17 mouse cellular contexts compared by ENCODE assay signal in genomic region chr11:119109415-119110071, GRCm38 (mm10). TPM values are rescaled to one million over a fixed set of nuclear protein-coding genes. Genes with fewer than 3 reads are reported as not detected.
DNase-seq lines count a peak whose midpoint lies in the region; ATAC-seq and TF ChIP-seq lines count a peak whose summit lies in the region.
"Had no signal": no experiment of that assay in that cellular context is flagged by ENCODE, and none has a peak within 500 bp of the region (broad histone marks: within the 10 kb centered on the region; RNA-seq: fewer than 3 reads in every experiment).

No protein-coding gene starts in this region.

- H3K27me3 ChIP-seq in intestine, embryonic 15.5 days (replicated peaks) = no peaks in the 10 kb centered on the region
- H3K27me3 ChIP-seq in intestine, postnatal 0 days (replicated peaks; ENCODE audit: control insufficient read depth, insufficient read depth, low read length) = no peaks in the 10 kb centered on the region
- H3K27me3 ChIP-seq in lung, embryonic 16.5 days (ENCODE audit: control insufficient read depth, insufficient read depth, low read depth, low read length) = no peaks in the 10 kb centered on the region; the same call in 1 of the 2 replicates
- no peaks in the 10 kb centered on the region for H3K27me3 ChIP-seq in lung, postnatal 0 days (replicated peaks; ENCODE audit: insufficient read depth, low read length)

- TF ChIP-seq EP300 in lung, postnatal 0 days (IDR thresholded peaks at IDR 0.05) = no peak

- no peak overlapping the region for H3K9ac ChIP-seq in intestine, embryonic 15.5 days
- no peak overlapping the region for H3K9ac ChIP-seq in intestine, postnatal 0 days (ENCODE audit: low read depth, low read length)
- no peak overlapping the region for H3K9ac ChIP-seq in lung, embryonic 16.5 days (ENCODE audit: low read length)
- H3K9ac ChIP-seq in lung, postnatal 0 days (replicated peaks; ENCODE audit: low read depth) = no peak overlapping the region
- H3K9ac ChIP-seq: forebrain, postnatal 0 days; heart, embryonic 15.5 days had no signal

- peaks cover 15% of the 10 kb centered on the region for H3K4me1 ChIP-seq in intestine, embryonic 15.5 days (replicated peaks)
- peaks cover 9% of the 10 kb centered on the region; the same call in 1 of the 2 replicates for H3K4me1 ChIP-seq in intestine, postnatal 0 days (replicated peaks; ENCODE audit: control insufficient read depth, insufficient read depth, low read length)
- peaks cover 17% of the 10 kb centered on the region for H3K4me1 ChIP-seq in lung, embryonic 16.5 days (replicated peaks; ENCODE audit: control insufficient read depth, insufficient read depth, low read length)
- peaks cover 10% of the 10 kb centered on the region; the same call in 1 of the 2 replicates for H3K4me1 ChIP-seq in lung, postnatal 0 days (ENCODE audit: insufficient read depth, low read depth, low read length)

- no peak overlapping the region for H3K4me3 ChIP-seq in intestine, embryonic 15.5 days (replicated peaks)
- no peak overlapping the region for H3K4me3 ChIP-seq in intestine, postnatal 0 days (ENCODE audit: low read depth, low read length)
- no peak overlapping the region for H3K4me3 ChIP-seq in lung, embryonic 16.5 days (ENCODE audit: low read length)
- no peak overlapping the region for H3K4me3 ChIP-seq in lung, postnatal 0 days (ENCODE audit: low read depth, low read length)
- H3K4me3 ChIP-seq: heart, embryonic 15.5 days; layer of hippocampus, adult 2 months; myocyte had no signal

- H3K9me3 ChIP-seq in intestine, embryonic 15.5 days = no peaks in the 10 kb centered on the region
- H3K9me3 ChIP-seq in intestine, postnatal 0 days (ENCODE audit: control insufficient read depth) = no peaks in the 10 kb centered on the region
- H3K9me3 ChIP-seq in lung, embryonic 16.5 days (ENCODE audit: control insufficient read depth, low read length) = no peaks in the 10 kb centered on the region
- H3K9me3 ChIP-seq in lung, postnatal 0 days (ENCODE audit: low read length) = no peaks in the 10 kb centered on the region
- H3K9me3 ChIP-seq: heart, embryonic 15.5 days had no signal

- no peak for ATAC-seq in intestine, embryonic 15.5 days
- ATAC-seq in intestine, postnatal 0 days = no peak
- no peak for ATAC-seq in lung, embryonic 16.5 days (ENCODE audit: low read depth)
- ATAC-seq in lung, postnatal 0 days = no peak
- ATAC-seq: forebrain, postnatal 0 days; hindbrain, postnatal 0 days had no signal

- intact Hi-C loops in gastrocnemius, postnatal 36 days (cut with DNase I) = no loop called here

- H3K36me3 ChIP-seq in intestine, embryonic 15.5 days = no peaks in the 10 kb centered on the region
- H3K36me3 ChIP-seq in intestine, postnatal 0 days (ENCODE audit: control insufficient read depth, insufficient read depth) = no peaks in the 10 kb centered on the region
- H3K36me3 ChIP-seq in lung, embryonic 16.5 days (ENCODE audit: control insufficient read depth, insufficient read depth, low read length) = no peaks in the 10 kb centered on the region
- H3K36me3 ChIP-seq in lung, postnatal 0 days (ENCODE audit: insufficient read depth, low read length) = no peaks in the 10 kb centered on the region
- H3K36me3 ChIP-seq: heart, embryonic 15.5 days had no signal

- H3K4me2 ChIP-seq in intestine, embryonic 15.5 days (replicated peaks) = no peak overlapping the region
- no peak overlapping the region for H3K4me2 ChIP-seq in intestine, postnatal 0 days (replicated peaks; ENCODE audit: low read depth)
- H3K4me2 ChIP-seq in lung, embryonic 16.5 days (ENCODE audit: low read depth, low read length) = no peak overlapping the region
- no peak overlapping the region for H3K4me2 ChIP-seq in lung, postnatal 0 days (replicated peaks; ENCODE audit: low read depth, low read length)
- H3K4me2 ChIP-seq: heart, embryonic 15.5 days had no signal

- 0 out of 2 replicates have a peak overlapping the region, but pooled peaks have one; percentile 9 for H3K27ac ChIP-seq in intestine, embryonic 15.5 days
- no peak overlapping the region for H3K27ac ChIP-seq in intestine, postnatal 0 days (ENCODE audit: low read depth, low read length)
- peak overlapping the region; percentile 32 for H3K27ac ChIP-seq in lung, embryonic 16.5 days (ENCODE audit: low read length)
- H3K27ac ChIP-seq in lung, postnatal 0 days (ENCODE audit: low read length) = no peak overlapping the region
- H3K27ac ChIP-seq: heart, embryonic 15.5 days; hindbrain, postnatal 0 days; layer of hippocampus, adult 2 months had no signal

- no peak for TF ChIP-seq CTCF in intestine, postnatal 0 days (IDR thresholded peaks at IDR 0.05; ENCODE audit: low read depth)
- TF ChIP-seq CTCF in lung, postnatal 0 days (IDR thresholded peaks at IDR 0.05) = no peak

- DNase-seq in lung, postnatal 0 days (ENCODE audit: low spot score) = no peak
- DNase-seq in kidney, postnatal 14 days = peak; percentile 72
- DNase-seq in adrenal gland, postnatal 36 days = no peak
- DNase-seq in gastrocnemius, postnatal 36 days = no peak
- no peak for DNase-seq in layer of hippocampus, postnatal 36 days
- DNase-seq: forebrain, postnatal 0 days; heart, adult 18-20 months; left cerebral cortex, postnatal 4 days; lung, adult 18-20 months; midbrain, embryonic 14.5 days had no signal

- WGBS in intestine, embryonic 15.5 days = 61% methylated on average over 9 of the region's 9 CpGs
- WGBS in intestine, postnatal 0 days = 65% methylated on average over 9 of the region's 9 CpGs
- WGBS in lung, embryonic 16.5 days = 48% methylated on average over 9 of the region's 9 CpGs
- 48% methylated on average over 9 of the region's 9 CpGs for WGBS in lung, postnatal 0 days

RNA-seq across cellular contexts. Expression of gene Cbx4, which starts 23.5 kb away (rescaled TPM):
- 10.7 and 11.2 TPM in 2 replicates for polyA plus RNA-seq in intestine, embryonic 15.5 days (2015; fragmentation: Nextera tagmentation; extraction: Ambion mirVana)
- polyA plus RNA-seq in intestine, postnatal 0 days (2015; fragmentation: Nextera tagmentation; extraction: Ambion mirVana) = 6.5 and 7.6 TPM in 2 replicates
- 13.3 and 14.0 TPM in 2 replicates for polyA plus RNA-seq in lung, embryonic 16.5 days (2015; fragmentation: Nextera tagmentation; extraction: Ambion mirVana)
- polyA plus RNA-seq in lung, postnatal 0 days (2015; fragmentation: Nextera tagmentation; extraction: Ambion mirVana) = 8.9 and 9.7 TPM in 2 replicates
- total RNA-seq in adrenal gland, postnatal 36 days (2021) = 100 to 1,000 TPM; 200 to 332 TPM
- 1 to 10 TPM; 1.6 to 3.0 TPM for total RNA-seq in gastrocnemius, postnatal 36 days (2021)
- total RNA-seq in layer of hippocampus, postnatal 36 days (2021) = 10 to 100 TPM; 57.3 to 59.4 TPM

Comparison
In these comparisons a context has a peak if more than half of its experiments do, and no peak if none do; other contexts are left out.
1. H3K27ac ChIP-seq: peak in intestine, embryonic 15.5 days (single experiment) and lung, embryonic 16.5 days (single experiment); none in intestine, postnatal 0 days (single experiment) and lung, postnatal 0 days (single experiment).